Mouse (Mus musculus) lung, postnatal 10 days (tissue): ENCODE measurements around the gene Nicn1.
"Not testable (repeated sequence)": the region's sequence is repeated elsewhere in the genome, so short reads cannot be mapped to it uniquely, and the experiment has no call there.

Source experiments
- DNase-seq: peaks from one replicate; pipeline ENCODE4 v3.0.0; 2021

Nicn1 gene

DNA sequence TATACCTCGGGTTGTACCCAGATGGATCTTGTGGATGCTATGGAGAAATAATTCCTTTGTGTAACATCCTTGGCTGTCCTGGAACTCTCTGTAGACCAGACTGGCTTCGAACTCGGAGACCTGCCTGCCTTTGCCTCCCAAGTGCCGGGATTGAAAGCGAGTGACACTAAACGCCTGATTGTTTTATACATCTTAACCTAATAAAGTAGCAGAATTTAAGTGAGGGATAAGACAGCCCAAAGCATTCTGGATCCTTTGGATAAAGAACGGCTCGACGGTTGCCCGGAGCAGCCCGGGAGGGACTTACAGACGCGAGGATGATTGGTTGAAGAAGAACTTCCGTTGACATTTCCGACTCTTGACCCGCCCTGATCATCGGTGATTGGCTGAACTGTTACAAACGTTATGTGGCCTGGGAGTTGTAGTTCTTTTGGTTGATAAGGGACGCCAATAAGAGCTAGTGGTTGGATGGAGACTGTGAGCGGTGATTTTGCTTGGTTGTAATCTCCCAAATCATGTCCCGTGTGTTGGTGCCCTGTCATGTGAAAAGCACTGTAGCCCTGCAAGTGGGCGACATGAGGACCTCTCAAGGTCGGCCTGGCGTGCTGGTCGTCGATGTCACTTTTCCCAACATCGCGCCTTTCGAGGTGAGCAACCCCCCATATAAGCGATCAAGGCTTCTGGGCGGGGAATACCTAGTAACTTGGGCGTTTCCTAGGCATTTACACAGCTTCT is at the start of gene Nicn1:
Gene Nicn1, plus strand, starts transcription at position 414 of the 735 bp plus-strand sequence.
- DNase-seq = peak; percentile 97

DNA sequence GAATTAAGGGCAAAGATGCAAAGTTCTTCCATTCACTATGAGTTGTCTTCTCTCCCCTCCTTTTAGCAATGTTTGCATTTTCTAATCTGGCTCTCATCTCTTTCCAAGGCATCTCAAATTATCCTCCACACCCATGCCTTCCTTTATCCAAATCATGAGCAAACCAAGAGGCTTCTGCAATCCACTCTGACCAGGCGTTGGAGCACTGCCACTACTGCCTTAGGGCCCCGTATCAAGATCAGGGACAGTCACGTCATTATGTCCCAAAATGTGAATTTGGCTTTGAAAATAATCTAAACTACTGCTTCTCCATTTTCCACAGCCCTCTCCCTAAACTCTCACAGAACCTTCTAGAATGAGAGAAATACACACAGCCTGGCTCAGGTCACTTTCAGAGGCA is 45.7 kb upstream of the Nicn1 start:
- no peak for DNase-seq

DNA sequence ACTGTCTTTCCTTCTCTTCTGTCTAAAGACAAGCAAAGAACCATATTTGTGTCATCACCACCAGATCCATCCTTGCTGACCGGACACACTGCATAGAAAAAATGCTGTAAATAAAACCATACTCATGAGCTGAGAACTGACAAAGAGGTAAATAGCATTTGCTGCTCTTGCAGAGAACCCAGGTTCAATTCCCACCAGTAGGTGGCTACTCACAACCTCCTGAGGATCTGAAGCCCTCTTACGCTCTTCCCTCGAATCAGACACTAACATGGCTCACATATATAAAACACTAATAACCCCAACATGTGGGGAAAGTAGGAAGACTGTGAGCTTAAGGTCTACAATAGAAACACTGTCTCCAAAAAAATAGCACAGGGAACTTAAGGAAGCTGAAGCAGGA is 45.2 kb upstream of the Nicn1 start:
- DNase-seq = peak; percentile 32

- peak; percentile 40 for DNase-seq
These were observed 41.3 kb upstream of the Nicn1 start for GRCm38 (mm10) chr9:108248957-108249356.

- DNase-seq = no peak
These were observed 38.4 kb upstream of the Nicn1 start for GRCm38 (mm10) chr9:108251877-108252276.

DNA sequence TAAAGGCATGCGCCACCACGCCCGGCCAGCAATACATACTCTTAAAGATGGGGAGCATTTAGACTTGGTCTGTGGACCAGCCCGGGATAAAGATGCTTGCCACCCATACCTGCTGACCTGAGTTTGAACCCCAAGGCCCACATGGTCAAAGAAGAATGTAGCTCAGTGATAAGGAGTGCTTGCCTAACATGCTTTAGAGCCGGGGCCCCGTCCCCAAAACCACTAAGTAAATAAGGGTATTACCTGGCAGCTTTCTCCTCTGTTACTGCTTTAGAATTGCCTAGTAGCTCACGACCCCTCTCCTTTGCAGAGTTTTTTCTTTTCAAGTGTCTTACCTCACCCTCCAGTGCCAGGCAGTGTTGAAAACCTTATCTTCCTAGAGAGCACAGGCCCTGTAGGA is 37.5 kb upstream of the Nicn1 start:
- DNase-seq = no peak

GRCm38 (mm10) chr9:108260526-108260925 is 29.7 kb upstream of the Nicn1 start:
- DNase-seq = no peak

DNA sequence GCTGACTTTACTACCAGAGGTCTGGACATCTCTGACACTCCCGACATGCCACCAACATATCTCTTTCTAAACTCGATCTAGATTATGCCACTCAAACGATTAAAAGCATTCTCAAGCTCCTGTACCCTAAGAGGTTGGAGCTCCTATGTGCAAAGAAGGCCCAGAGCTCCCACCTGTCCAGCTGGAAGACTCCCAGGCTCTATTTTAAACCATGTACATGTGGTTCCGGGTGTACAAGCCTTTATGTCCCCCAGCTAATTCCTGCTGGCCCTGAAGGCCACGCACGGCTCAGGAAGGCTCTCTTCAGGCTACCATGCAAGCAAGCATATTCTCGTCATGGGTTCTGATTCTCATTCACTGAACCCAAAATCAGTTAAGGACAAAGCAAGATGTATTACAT is 28.4 kb upstream of the Nicn1 start:
- DNase-seq = no peak

GRCm38 (mm10) chr9:108262494-108263049 is 27.7 kb upstream of the Nicn1 start:
- DNase-seq = peak; percentile 24

DNA sequence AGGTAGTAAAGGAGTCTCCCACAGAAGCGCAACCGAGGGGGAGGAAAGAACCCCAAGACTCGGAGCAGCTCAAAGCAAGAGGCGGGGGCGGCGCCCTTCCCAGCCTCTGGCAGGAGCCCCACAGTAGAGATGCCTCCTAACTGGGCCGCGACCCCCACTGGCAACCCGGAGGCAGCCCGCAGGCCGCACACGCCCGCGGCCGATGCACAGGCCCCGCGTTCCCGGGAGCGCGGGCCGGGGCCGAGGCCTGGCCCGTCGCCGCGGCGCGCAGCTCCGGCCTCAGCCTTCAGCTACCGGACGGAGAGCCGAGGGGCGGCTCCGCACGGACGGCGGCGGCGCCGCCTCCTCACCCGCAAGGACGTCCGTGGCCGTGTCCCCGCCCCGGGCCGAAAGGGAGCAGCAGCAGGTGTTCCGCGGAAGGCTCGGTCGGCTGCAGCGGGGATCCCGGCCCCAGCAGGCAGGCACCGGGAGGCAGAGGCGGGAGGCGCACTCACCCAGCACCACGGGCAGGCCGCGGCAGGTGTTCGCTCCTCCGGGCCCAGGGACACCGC is 27.0 kb upstream of the Nicn1 start:
- DNase-seq = peak; percentile 42

DNA sequence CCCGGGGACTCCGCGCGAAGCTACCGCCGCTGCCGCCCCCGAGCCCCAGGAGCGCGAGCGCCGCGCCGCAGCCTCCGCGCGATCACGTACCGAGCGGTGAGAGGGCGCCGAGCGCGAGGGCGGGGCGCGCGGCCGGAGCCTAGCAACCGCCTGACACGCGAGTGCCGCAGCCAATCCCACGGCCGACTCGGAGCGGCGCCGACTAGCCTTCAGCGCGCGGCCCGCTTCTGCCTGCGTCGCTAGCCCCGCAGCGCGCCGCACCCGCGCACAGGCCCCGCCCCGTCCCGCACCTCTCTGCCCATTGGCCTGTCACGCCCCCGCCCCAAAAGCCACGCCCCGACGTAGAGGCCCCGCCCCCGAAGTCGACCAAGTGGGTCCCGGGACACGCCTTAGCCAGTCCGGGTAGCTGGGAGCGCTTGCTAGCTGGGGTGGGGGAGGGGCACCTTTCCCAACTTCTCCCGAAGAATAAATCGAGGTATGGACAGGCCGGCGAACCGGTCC is 26.5 kb upstream of the Nicn1 start, which contains the start of gene Dag1:
Gene Dag1, minus strand, starts transcription at position 269 of the 501 bp plus-strand sequence.
- peak; percentile 100 for DNase-seq

GRCm38 (mm10) chr9:108264191-108264921 is 25.9 kb upstream of the Nicn1 start:
- peak; percentile 76 for DNase-seq

- DNase-seq = no peak
These were observed 23.8 kb upstream of the Nicn1 start for GRCm38 (mm10) chr9:108266261-108266935.

DNA sequence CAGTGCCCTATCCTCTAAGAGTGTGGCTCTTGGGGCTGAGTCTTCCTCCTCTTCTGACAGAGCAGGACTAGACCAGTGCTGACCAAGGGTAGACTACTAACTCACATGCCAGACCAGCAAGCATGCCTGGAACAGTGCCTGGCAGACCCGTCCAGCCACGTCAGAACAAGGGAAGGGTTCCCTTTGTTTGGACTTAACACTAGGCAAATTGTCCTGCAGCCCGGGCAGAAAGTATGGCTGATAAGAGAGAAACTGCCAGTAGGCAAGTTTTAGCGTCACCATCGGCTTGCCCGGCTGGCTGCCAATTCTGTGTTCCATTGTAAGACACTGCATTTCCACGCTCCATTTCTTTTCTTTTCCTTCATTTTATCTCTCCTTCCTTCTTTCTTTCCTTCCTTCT is 22.5 kb upstream of the Nicn1 start:
- DNase-seq = peak; percentile 54

DNA sequence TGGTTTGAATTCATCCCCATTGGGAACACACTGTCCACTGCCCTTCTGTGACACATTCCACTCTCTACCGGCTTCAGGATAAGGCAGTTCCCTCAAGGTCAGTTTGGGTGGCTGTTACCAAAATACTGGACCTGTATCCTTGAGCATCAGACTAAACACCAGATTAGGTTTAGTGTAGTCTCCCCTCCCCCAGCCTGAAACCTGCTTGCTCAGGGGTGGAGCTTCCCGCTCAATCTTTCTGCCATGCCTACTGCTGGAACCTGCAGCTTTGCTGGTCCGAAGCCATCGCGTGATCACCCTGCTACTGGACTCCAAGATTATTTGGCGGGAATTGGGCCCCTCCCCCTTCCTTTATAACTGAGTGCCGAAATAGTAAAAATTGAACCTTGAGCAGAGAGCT is 21.5 kb upstream of the Nicn1 start:
- not testable (repeated sequence) for DNase-seq

DNA sequence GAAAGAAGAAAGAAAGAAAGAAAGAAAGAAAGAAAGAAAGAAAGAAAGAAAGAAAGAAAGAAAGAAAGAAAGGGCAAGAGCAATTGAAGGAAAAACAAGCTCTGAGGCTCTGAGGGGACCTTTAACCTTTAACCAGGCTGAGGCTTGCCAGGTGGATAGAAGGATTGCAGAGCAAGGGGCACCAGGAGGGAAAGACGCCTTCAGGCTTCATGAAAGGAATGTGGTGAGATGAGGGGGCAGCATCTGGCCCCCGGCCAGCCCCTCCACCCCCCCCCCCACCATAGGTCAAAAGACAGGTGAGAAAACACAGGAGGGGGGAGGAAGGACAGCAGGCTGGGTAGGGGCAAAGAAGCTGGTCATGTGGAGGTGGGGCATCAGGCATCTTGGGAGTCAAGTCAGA is 18.3 kb upstream of the Nicn1 start:
- DNase-seq = no peak

DNA sequence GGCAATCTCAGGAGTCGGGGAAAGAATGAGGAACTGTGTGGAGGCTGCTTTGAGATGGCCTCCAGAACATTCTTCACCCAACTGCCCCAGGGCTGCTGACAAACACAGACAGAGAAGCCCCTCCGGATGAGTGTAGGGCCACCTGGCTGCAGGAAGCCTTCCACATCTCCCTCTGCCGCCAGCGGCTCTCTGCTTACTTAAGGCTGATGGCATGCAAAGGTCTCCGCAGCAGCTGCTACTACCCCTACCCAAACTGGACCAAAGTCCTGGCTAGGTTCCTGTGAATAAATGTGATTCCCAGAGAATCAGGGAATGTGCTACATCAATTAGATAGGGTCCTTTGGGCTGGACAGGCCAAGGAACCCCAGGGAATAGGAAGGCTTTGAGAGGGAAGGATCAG is 17.5 kb upstream of the Nicn1 start:
- DNase-seq = no peak

DNA sequence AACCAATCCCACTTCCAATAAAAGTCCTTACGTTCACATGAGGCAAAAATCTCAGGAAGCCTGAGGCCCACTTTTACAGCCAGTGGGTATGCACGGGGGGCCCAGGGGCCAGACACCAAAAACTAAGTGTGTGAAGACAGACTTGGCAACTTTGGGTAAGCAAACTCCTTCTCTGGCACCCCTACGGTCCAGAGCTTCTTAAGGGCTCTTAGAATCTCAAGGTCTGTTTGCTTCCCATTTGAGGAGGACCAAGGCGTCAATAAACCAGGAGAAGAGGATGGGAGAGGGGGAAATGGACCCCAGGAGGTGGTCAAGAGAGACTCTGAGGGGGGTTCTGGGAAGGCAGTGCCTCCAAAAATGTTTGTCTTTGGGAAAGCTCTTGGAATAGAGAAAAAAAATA is 16.7 kb upstream of the Nicn1 start:
- no peak for DNase-seq

- no peak for DNase-seq
These were observed 15.5 kb upstream of the Nicn1 start for GRCm38 (mm10) chr9:108274476-108275330.

- peak; percentile 70 for DNase-seq
These were observed 14.9 kb upstream of the Nicn1 start for GRCm38 (mm10) chr9:108275331-108275659.

- DNase-seq = peak; percentile 70
These were observed 11.4 kb upstream of the Nicn1 start for GRCm38 (mm10) chr9:108278697-108279450.
